Mouse (Mus musculus): ENCODE measurements around the gene Rnf114.

The Rnf114 gene

GRCm38 (mm10) chr2:167491757-167492708 lies at the start of gene Rnf114:
Rnf114 (plus strand) TSS chr2:167492645.
- DNase-seq = no peak

DNA sequence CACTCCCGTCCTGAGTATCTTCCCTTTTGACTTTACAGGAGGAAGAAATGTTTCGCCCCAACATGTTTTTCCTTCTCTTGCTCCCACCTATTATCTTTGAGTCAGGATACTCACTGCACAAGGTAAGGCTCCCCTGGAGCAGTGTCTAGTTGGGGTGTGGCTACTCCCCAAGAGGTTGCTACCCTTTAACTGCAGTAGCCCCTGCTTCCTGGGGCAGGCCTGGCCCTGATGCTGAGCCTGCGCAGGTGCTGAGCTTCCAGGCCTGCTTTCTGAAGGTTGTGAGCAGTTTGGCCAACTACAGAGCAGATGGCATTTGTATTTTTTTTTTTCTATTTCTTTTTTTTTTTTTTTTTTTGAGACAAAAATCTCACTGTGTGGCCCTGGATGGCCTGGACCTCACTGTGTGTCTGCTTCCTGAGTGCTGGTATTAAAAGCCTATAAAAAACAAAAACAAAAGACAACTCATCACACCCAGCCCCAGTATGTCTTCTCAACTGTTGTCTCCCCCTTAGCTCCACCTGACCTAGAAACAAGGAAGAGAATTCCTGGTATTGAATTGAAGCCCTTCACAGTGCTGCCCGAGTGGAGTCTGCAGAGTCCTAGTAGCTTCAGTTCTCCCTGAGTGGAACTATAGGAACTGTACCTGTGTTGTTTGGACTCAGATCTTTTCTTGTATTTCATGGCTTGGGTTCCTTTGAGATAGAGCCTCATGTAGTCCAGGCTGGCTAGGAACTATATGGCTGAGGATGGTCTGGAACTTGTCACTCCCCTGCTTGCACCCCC lies 48.8 kb upstream of the Rnf114 start:
- no peak for DNase-seq

DNA sequence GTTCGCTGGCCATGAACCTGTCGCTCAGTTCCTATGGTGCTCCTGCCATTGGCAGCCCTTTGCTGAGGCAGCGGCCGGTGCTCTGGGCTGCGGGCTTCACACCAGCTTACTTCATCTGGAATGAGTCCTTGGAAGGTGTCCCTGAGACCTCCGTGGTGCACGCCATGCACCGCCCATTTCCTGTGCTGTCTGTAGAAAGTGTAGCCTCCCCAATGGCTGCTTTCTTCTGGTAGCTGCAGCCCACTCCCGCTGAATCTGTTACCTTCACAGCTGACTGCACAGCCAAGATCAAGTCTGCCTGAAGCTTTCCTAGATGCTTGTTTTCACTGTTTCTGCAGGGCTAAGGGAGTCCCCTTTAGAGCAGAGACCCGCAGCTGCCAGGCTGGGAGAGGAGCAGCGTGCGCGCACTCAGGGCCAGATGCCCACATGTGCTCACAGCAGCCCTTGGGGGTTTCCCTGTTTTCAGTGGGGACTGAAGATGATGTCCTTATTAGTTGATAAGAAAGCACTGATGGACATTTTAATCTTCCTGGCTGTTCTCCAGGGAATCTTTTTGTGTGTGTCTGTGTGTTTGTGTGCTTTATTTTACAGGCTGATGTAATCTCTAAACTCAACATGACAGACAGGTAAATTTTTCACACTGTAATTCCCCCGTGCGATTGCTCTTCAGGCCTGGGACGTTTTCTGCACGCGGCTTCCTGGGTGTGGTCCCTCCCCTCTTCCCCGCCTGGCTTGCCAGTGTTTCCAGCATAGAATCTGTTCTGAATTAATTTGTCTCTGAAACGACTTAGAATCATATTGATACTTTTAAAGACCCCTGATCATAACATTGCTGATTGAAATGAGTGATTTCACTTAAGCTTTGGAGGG lies 46.3 kb upstream of the Rnf114 start:
- DNase-seq = no peak

- DNase-seq = no peak
These were observed 45.2 kb upstream of the Rnf114 start for GRCm38 (mm10) chr2:167447207-167447606.

DNA sequence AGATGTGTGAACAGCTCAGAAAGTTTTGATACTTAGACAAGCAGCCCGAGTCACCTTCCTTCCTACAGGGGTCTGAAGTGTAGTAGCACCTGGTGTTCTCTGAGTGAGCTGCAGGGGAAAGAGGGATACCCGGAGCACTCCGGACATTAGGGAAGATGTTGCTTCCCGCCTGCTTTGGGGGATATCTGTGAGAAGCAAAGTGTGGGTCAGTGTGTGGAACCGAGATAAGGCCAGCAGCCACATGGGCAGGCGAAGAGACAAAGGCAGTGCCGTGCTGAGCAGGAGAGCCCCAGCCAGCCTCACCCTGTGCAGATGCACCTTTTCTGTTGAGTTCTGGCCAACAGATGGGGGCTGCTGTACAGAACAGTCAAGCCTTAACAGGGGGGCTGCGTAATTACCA lies 44.8 kb upstream of the Rnf114 start:
- no peak for DNase-seq

DNA sequence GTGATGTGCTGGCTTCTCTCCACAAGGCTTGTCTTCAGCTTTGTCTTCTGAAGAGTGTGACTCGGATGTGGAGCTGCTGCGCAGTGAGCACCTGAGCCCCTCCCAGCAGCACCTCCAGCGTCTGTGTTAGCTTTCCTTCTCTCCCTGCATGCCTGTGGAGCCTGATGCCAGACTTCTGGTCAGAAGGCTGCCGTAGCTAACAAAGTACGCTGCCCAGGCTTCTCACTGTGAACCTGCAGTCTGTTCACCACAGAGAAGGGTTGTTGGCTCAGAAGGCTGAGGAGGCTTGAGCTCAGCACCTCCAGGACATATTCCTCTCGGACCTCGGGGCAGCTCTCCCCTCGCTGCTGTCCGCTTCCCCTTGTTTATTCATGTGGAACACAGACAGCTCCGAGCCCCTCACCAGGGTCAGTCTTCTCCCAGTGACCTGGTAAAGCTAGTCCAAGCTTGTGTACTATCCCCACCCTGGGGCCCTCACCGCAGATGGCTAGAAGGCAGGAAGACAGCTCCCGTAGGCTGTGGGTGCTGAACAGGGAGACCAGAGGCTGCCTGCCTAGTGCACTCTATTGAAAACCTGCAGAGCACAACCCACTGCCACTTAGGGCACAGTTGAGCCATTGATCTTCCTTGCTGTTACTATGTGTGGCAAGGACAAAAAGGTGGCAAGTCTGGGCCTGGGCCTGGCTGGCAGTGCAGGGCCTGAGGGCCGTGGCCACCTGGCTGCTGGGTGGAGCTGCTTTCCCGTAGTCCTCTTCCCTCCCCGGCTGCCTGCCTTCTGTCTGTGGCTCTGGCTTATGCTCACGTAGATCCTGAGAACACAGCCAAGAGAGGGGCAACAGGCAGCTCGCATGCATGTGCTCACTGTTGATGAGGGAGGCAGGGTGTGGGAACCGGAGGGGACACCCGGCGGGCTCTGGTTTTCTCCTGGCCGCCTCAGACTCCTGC lies 42.8 kb upstream of the Rnf114 start:
- DNase-seq = no peak

DNA sequence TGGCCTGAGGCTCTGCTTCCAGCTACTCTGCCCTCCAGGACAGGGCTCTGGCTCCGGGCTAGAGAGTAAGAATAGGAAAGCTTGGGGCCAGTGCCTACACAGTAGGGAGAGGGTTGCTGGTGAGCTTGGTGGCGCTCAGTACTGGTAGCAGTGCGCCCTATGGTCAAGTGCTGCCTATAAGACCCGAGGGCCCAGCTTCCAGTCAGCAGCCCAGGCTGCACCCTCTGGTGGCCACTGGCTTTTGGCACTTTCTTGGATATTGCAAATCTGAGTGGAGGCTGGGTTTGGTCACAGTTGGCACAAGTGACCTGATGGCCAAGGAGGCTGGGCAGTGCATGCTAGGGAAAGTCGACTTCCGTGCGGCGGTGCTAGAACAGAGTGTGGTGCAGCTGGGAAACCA lies 41.8 kb upstream of the Rnf114 start:
- no peak for DNase-seq

DNA sequence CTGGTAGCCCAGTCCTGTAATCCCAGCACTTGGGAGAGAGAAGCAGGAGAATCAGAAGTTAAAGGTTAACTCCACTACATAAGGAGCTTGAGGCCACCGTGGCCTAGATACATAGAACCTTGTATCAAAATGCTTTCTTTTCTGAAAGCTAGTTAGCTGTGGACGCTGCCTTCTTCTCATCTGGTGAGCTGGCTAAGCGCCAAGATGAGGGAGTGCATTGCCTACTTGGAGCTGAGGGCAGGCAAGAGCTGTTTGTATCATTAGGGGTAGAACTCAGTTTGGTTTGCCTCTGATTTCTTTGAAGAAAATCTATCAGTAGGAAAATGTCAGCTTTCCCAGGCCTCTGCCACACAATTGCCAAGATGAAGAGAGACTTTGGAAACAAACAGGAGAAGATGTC lies 38.6 kb upstream of the Rnf114 start:
- DNase-seq = no peak

- DNase-seq = no peak
These were observed 36.0 kb upstream of the Rnf114 start for GRCm38 (mm10) chr2:167456361-167457020.

DNA sequence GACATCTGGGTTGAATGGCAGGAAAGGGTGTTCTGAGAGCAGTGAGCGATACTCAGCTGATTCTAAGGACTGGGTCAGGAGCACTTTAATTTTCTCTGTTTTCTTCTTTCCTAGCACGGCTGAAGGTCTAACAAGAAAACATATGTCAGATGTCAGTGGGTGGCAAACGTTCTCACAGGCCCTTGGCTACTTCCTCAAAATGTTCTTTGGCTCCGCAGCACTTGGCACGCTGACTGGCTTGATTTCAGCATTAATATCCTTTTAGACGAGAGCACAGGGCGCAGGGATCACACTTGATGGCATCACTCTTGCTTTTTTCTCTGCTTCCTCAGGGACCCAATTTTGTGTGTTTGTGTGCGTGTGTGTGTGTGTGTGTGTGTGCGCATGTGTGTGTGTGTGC lies 35.2 kb upstream of the Rnf114 start:
- DNase-seq = no peak

DNA sequence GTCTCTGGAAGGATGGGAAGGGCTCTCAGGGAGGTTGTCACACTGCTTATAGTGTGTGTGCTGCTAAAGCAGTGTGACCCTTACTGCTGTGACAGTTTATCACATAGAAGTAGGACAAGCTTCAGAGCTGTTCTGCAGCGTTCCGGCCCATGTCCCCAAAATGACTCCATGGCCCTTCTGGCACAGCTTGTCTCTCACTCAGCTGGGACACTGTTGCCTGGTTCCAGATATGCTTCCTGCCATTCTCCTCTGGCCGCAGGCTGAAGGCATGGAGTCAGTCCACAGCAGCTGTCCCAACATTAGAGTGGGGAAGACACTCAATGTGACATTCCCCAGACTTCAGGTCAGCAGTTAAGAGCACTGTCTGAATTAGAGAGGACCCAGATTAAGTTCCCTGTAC lies 33.9 kb upstream of the Rnf114 start:
- DNase-seq = no peak

GRCm38 (mm10) chr2:167459071-167459865 lies 33.2 kb upstream of the Rnf114 start:
- no peak for DNase-seq

DNA sequence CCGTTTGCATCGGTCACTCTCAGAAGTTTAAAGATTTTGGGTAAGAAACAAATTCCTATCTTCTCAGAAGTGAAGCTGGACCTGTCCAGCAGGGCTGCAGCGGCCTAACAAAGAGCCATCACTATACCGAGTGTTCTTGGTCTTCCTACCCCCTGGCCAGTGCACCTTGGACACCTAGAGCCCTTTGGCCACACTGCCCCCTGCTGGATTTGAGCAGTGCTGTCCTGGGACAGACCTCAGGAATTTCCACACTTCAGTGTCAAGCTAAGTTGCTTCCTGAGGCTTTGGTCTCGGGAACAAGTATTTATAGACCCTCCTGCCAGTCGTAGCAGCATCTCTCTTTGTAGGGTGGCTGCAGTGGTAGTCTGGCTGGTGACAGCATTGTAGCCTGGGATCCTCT lies 29.5 kb upstream of the Rnf114 start:
- DNase-seq = peak; percentile 54

GRCm38 (mm10) chr2:167463802-167464201 lies 28.6 kb upstream of the Rnf114 start:
- no peak for DNase-seq

- no peak for DNase-seq
These were observed 26.5 kb upstream of the Rnf114 start for GRCm38 (mm10) chr2:167465951-167466350.

- DNase-seq = no peak
These were observed 25.2 kb upstream of the Rnf114 start for GRCm38 (mm10) chr2:167467214-167467613.

GRCm38 (mm10) chr2:167468444-167468843 lies 24.0 kb upstream of the Rnf114 start:
- peak; percentile 27 for DNase-seq

DNA sequence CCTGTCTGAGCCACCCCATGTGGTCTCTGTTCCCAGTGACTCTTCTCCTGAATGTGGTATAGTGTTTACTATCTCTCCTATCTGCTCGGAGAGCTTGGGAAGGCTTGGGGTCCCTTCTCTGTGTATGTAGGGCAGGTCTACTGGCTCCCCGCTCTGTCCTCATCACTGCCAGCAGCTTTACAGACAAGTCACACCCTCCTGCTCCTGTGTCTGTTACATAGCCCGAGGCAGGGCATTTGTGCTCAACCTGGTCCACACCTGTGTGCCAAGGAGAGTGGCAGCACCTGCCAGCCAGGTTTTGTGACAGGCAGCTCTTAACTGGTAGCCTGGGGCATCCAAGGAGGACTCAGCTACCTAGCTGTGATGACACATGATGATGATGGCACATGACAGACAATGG lies 21.8 kb upstream of the Rnf114 start:
- DNase-seq = no peak

GRCm38 (mm10) chr2:167471585-167471984 lies 20.9 kb upstream of the Rnf114 start:
- DNase-seq = no peak

DNA sequence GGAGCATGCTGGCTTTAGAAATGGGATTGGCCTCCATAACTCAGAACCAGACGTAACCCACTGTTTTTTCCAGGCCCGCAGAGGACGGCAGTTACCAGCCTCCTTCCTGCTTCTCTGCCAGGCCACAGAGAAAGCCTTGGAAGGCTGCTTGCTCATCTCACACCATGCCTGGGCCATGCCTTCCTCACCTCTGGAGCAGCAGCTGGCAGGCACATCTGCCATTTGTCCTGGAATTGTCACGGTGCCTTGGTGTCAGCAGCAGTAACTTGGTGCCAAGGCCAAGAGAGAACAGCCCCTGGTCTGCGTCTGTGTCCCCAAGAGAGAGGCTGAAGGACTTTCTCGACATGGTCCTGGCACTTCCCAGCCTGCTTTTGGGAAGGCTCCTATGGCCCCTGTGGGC lies 18.2 kb upstream of the Rnf114 start:
- DNase-seq = no peak
